Mouse (Mus musculus): ENCODE data around the gene 1700125H20Rik.

The 1700125H20Rik gene

GRCm38 (mm10) chr11:85170058-85170740 lies at the start of gene 1700125H20Rik:
1700125H20Rik (plus strand) TSS chr11:85170404.
- DNase-seq, result peak; percentile 97

GRCm38 (mm10) chr11:85122073-85122472 lies 48.1 kb upstream of the 1700125H20Rik start:
- no peak for DNase-seq

DNA sequence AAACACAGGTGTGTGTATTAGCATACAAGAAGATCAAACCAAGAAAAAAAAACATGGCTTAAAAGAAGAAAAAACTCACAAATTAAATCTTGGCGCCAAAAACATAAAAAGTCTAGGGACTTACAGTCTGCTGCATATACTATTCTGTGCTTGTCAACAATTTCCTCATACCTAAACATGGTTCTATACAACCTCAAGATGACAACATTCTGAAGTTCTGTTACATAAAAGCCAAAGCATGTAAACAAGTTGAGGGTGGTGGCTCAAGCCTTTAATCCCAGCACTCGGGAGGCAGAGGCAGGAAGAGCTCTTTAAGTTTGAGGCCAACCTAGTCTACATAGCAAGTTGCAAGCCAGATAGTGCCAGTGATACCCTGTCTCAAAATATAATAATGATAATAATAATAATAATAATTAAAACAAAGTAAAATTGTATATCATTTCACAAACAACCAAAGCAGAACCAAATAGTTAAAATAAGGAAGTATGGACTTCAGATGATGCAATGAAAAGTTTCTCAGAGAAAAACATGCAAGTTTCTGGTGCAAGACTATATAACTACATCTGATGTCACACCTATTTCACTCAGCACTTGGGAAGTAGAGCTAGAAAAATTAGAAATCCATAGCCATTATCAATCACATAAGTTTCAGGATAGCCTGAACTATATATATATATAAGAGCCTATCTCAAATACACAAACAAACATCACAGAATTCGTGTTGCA lies 46.8 kb upstream of the 1700125H20Rik start:
- DNase-seq, result no peak

DNA sequence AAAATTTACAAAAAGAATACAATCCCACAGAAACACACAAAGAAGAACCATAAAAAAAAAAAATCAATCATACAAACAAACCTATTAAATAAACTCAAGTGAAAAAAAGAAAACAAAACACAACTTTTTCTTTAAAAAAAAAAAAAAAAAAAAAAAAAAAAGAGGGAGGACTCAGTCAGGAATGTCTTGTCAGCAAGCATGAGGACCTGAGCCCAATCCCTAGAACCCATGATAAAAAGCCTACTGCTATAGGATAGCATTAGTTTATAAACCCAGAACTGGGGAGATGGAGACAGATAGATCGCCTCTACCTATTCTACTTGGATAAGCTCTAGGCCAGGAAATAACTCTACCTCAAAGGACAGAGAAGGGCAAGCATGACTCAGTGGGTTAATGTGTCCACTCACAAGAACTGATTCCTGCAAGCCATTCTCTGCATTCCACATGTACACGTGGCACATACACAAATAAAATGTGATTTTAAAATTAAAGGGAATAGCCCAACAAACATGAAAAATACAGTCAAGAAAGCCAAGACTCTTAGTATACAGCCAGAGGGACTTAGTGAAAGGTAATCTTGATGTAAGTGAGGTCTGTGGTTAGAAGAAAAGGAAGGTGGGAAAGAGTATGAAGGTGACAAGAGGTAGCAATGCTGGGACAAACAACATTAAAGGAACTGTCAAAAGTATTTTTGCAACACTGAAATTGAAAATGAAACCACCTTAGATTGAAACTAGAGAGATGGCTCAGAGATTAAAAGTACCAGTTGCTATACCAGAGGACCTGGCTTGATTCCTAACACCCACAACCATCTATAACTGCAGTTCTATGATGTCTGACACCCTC lies 43.7 kb upstream of the 1700125H20Rik start:
- no peak for DNase-seq

GRCm38 (mm10) chr11:85128883-85129282 lies 41.3 kb upstream of the 1700125H20Rik start:
- DNase-seq, result no peak

- no peak for DNase-seq
These were observed 38.7 kb upstream of the 1700125H20Rik start for GRCm38 (mm10) chr11:85131542-85131941.

DNA sequence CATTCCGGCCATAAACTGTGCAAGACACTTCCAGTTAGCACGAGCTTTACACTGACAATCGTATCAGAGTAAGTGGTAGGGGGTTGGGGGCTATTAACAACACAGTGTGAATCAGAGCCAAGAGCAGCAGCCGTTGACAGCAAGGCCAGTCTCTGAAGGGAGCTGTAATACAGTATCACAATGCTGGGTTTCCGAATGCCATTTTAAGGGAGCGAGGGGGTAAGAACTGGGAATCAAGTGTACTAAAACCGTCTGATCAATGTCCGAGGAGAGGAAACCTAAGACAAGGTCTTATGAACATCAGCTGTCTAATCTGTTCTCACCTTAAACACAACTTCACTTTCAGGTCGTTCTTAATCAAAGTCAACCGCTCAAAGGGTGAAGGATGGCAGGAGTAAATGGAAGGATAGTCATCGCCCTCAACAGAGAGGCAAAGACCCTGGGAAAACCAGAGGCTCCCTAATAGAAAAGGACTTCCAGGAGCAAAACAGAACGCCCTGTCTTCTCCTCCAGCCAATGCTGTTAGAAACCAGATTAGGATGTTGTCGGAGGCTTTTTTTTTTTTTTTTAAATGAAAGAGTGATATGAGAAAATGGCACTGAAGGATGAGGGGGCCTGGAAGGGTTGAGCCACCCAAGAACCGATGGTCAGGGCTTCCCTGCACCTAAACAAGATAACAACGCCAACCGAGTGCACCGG lies 31.3 kb upstream of the 1700125H20Rik start:
- DNase-seq, result no peak

- DNase-seq, result peak; percentile 100
These were observed 30.3 kb upstream of the 1700125H20Rik start, which contains the start of gene Usp32 for GRCm38 (mm10) chr11:85139581-85140540. Usp32 (minus strand) TSS chr11:85140161.

DNA sequence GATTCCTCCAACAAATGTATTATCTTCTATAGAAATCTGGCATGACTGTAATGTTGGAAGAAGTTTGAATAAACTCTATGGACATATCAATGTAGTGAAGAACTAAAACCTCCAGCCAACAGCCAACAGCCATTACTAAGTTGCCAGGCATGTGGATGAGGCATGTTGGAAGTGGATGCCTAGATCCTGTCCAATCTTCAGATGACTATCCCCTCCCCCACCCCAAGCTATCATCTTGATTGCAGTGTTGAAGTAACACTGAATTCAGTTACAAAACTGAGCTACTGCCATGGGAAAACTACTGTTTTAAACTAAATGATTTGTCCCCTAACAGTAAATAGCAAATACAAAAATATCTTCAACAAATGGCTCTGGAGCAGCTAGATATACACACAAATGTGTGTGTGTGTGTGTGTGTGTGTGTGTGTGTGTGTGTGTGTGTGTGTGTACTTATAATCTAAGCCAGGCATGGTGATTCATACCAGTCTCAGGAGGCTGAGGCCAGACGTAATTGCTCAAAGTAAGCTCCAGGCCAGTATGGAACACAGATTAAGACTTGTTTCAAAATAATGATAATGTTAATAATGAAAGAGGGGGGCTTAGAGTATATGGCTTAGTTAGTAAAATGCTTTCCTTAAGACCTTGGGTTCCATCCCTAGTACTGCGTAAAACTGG lies 17.8 kb upstream of the 1700125H20Rik start:
- DNase-seq, result peak; percentile 88

DNA sequence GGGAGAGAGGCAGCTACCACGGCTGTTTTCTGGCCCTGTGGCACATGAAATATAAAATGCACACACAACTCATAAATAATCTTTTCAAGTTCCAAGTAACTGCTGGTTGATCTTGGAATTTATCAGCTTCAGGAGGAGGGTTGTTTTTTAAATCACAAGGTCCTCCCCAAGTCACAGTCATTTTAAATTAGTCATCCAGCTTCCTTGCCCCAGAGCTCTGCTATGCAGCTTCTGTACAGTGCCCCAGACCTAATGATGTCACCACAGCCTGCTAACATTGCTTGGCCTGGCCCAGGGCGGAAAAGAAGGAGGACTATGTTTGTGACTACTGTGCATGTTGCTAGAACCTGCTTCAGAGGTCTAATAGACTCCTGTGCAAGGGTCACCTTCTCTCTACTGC lies 12.9 kb upstream of the 1700125H20Rik start:
- peak; percentile 54 for DNase-seq

DNA sequence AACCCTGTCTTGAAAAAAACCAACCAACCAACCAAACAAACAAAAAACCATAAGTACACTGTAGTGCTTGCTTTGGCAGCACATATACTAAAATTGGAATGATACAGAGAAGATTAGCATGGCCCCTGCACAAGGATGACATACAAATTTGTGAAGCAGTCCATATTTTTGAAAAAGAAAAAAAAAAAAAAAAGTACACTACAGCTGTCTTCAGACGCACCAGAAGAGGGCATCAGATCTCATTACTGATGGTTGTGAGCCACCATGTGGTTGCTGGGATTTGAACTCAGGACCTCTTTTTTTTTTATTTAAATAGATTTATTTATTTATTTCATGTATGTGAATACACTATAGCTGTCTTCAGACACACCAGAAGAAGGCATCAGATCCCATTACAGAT lies 7.2 kb upstream of the 1700125H20Rik start:
- peak; percentile 12 for DNase-seq

GRCm38 (mm10) chr11:85164371-85164770 lies 5.8 kb upstream of the 1700125H20Rik start:
- peak; percentile 31 for DNase-seq

GRCm38 (mm10) chr11:85167503-85167902 lies 2.7 kb upstream of the 1700125H20Rik start:
- peak; percentile 33 for DNase-seq

GRCm38 (mm10) chr11:85170833-85171232 lies 629 bp downstream of the 1700125H20Rik start:
- peak; percentile 88 for DNase-seq

DNA sequence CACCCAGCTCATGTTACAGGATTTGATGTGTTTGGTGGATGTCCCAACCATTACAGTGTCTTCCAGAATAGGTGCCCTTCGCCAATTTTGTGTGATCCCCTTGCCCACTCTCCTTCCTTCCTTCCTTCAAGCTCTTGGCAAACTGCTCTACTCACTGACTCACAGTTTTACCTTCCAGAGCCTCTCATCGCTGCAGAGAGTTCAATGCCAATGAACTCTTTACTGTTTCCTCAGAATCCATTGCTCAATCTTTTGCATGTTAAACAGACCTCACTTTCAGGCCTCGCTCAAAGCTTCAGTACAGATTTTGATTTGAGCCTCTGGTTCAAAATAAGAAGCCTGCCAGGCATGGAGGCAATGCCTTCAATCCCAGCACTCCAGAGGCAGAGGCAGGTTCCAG lies 5.7 kb downstream of the 1700125H20Rik start:
- peak; percentile 34 for DNase-seq

DNA sequence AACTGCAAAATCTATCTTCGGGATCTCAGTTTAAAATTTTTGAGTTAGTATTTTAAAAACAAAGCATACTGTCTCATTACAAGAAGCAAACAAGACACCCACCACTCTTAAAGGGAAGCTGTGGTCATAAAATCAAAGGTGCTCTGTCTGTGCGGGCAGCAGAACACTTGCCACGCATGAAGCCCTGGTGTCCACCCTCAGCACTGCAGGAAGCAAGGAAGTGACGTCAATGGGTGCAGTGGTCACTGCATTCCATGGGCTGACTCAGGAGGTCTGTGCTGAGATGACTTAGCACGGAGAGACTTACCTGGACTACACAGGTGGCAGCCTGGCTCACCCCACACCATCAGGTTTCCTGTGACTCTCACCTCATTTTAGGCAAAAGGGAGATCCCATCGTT lies 7.6 kb downstream of the 1700125H20Rik start:
- DNase-seq, result peak; percentile 55

DNA sequence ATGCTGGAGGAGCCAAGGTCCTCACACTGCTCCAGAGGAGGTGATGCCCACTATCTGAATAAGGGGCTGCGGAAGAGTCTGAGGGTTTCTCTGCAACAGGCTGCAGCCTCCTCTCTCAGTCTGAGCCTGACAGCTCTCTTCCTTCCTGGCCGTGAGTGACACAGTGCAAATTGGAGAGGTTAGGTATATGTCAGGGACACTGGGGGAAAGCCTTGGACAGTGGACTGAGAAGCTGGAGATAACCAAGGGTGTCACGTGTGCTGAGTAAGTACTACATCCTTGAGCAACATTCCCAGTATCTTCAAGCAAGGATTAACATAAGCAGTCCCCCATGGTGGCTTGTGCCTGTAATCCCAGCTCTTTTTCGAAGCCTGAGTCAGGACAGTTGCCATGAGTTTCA lies 8.2 kb downstream of the 1700125H20Rik start:
- no peak for DNase-seq

DNA sequence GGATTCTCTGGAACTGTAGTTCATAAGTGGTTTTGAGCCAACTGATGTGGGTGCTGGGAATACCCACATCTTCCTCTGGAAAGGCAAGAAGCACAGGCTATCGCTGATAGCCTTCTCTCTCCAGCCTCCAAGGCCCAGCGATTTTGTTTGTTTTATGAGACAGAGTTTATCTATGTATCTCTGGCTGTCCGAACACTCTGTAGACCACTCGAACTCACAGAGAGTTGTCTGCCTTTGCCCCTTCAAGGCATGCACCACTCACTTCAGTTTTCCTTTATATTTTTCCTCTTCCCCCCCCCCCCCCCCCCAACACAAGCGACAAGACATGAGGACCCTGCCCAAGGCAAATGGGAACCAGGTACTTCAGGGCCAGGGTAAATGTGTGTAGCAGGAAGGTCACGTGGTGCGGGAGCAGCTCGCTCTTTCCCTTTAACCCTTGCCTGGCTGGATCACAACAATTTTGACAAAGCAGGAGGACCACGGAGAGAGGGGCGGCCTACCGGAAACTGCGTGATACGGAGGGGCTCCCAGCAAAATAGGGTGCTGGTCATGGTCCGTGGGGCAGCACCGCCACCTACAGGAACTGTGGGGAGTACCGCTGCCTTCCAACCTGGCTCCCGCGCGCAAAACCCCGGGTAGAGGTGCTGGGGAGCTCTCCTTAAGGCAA lies 12.5 kb downstream of the 1700125H20Rik start:
- peak; percentile 94 for DNase-seq

GRCm38 (mm10) chr11:85183284-85183779 lies 13.1 kb downstream of the 1700125H20Rik start:
- no peak for DNase-seq

DNA sequence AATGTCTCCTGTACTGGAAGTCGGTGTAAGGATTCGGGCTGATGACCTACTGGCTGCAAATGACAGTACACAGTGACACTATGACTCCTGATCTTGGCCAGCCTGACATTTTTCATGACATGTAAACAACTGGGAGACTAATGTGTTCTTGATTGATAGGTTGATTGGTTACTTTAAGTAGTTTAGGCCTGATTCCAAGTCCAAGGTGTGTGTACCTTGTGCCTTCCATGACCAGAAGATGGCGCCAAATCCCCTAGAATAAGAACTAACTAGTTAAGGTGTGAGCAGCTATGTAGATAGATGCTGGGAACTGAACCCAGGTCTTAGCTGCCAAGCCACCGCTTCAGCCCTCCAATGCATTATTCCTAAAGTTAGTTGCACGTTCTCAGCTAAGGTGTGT lies 13.9 kb downstream of the 1700125H20Rik start:
- DNase-seq, result peak; percentile 83

Measured in heart, adult 11 months (tissue).